In genomic region chr3:129901271-129901809, GRCm38 (mm10) we compare ENCODE assay signal across 8 mouse cellular contexts. TPM values are rescaled to one million over a fixed set of nuclear protein-coding genes. Genes with fewer than 3 reads are reported as not detected.
A peak's percentile ranks its signal among the peaks of the same experiment; 100 is the strongest.
DNase-seq lines count a peak whose midpoint lies in the region; ATAC-seq lines count a peak whose summit lies in the region.

Gene Casp6 (plus strand): TSS chr3:129901425.

- H3K36me3 ChIP-seq in intestine, embryonic 15.5 days: no peaks in the 10 kb centered on the region

- peak; percentile 95 for ATAC-seq in intestine, embryonic 15.5 days
- ATAC-seq in megakaryocyte-erythroid progenitor cell, adult 5-6 weeks (replicated peaks; ENCODE audit: low FRiP score, low TSS enrichment, poor library complexity, severe bottlenecking): peak; percentile 87

- H3K9me3 ChIP-seq in intestine, embryonic 15.5 days: no peaks in the 10 kb centered on the region

- H3K9ac ChIP-seq in intestine, embryonic 15.5 days: peak within 1 kb of the TSS; percentile 81

- no peaks in the 10 kb centered on the region for H3K27me3 ChIP-seq in intestine, embryonic 15.5 days (replicated peaks)

- under 1% methylated on average over 34 of the region's 34 CpGs for WGBS in intestine, embryonic 15.5 days

- DNase-seq in adrenal gland, adult 8-10 months: peak; percentile 78
- DNase-seq in embryo, embryonic 9.5 days (ENCODE audit: extremely low spot score): peak; percentile 89
- DNase-seq in gonadal fat pad, adult 2 months (ENCODE audit: low read depth): no peak
- DNase-seq in left cerebral cortex, postnatal 25 days (ENCODE audit: low spot score in 2 of 2): peak; percentile 57 to 59
- peak; percentile 34 to 37 for DNase-seq in right cerebral cortex, postnatal 36 days (ENCODE audit: low spot score in 2 of 2)
- DNase-seq in urinary bladder, postnatal 4 days (ENCODE audit: low spot score in 2 of 2): peak; percentile 74 to 81

- peak within 1 kb of the TSS; percentile 85 for H3K27ac ChIP-seq in intestine, embryonic 15.5 days

- H3K4me3 ChIP-seq in intestine, embryonic 15.5 days (replicated peaks): peak within 1 kb of the TSS; percentile 80

- H3K4me2 ChIP-seq in intestine, embryonic 15.5 days (replicated peaks): peak within 1 kb of the TSS; percentile 76

- intact Hi-C loops in left cerebral cortex, postnatal 25 days (cut with DNase I): loop anchor here (10.0 kb wide), 1 partner anchor 793 kb away; no protein-coding TSS in a partner anchor

- H3K4me1 ChIP-seq in intestine, embryonic 15.5 days (replicated peaks): peaks cover 26% of the 10 kb centered on the region

RNA-seq across cellular contexts. Expression of gene Casp6, which starts in this region (rescaled TPM):
- total RNA-seq in adrenal gland, adult 8-10 months (2022): 10 to 100 TPM; 42.7 to 54.2 (median 47.8) TPM
- polyA plus RNA-seq in gonadal fat pad, adult 2 months (2012; rRNA removed): 38.8 and 42.3 TPM in 2 replicates
- 142 and 147 TPM in 2 replicates for polyA plus RNA-seq in intestine, embryonic 15.5 days (2015; fragmentation: Nextera tagmentation; extraction: Ambion mirVana)
- 1 to 10 TPM; 6.0 to 9.7 TPM for total RNA-seq in left cerebral cortex, postnatal 25 days (2021)
- 35.0 and 40.7 TPM in 2 replicates for total RNA-seq in megakaryocyte-erythroid progenitor cell, adult 5-6 weeks (2014; fragmentation: Nextera tagmentation)
- total RNA-seq in megakaryocyte-erythroid progenitor cell, adult 5-6 weeks (2017): 12.5 and 23.8 TPM in 2 replicates
